Mouse (Mus musculus) thymus, postnatal 10 days (tissue): ENCODE results near the gene Ddost.
"Not testable (repeated sequence)": the region's sequence is repeated elsewhere in the genome, so short reads cannot be mapped to it uniquely, and the experiment has no call there.

ENCODE experiments used
- DNase-seq, 2 experiments: peaks; one replicate each; pipeline ENCODE4 v3.0.0; 2021; ENCODE audit warnings: low spot score in 2 of 2

Gene Ddost

GRCm38 (mm10) chr4:138311595-138311994 is 7.1 kb downstream of the Ddost start:
- DNase-seq = peak in 1 of 2 experiments; percentile 47

GRCm38 (mm10) chr4:138312105-138312504 is 7.6 kb downstream of the Ddost start:
- DNase-seq = no peak

GRCm38 (mm10) chr4:138313021-138313420 is 8.5 kb downstream of the Ddost start:
- no peak for DNase-seq

DNA sequence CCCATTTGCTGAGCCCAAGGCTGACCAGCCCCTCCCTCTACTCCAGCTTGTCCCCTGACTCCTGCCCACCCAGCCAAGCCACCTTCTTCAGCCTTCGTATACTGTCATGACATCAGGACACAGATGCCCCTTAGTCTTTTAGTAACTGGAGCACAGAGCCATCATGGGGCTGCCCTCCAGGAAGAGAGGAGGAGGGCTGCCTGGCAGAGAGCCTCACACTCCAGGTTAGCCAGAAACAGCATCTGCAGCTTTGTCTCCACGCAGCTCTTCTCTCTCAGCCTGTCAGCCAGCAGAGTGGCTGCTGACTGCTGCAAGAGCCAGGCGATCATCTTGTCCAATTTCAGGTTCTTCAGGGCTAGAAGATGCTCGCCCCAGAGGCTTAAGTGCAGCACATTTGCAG is 9.3 kb downstream of the Ddost start:
- DNase-seq = no peak

DNA sequence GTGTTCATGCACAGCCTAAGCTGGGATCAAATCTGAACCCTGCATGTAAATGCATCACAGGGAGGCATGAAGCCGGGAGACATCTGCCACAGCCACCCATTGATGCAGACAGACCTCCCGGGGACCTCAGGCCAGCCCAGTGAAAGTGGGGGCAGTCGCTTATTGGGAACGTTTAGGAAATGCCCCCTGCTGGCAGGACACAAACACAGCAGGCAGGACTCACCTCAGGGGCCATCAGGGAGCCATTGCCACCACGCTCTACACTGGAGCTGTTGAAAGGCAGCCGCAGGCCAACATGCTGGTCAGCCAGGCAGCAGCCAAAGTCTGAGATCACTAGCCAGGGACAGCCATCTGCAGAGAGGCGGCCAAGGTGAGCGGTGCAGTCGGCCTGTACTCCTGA is 11.3 kb downstream of the Ddost start:
- no peak for DNase-seq

GRCm38 (mm10) chr4:138316369-138316768 is 11.8 kb downstream of the Ddost start:
- DNase-seq = no peak

GRCm38 (mm10) chr4:138318509-138319266 is 14.2 kb downstream of the Ddost start:
- peak; percentile 36 to 55 for DNase-seq

GRCm38 (mm10) chr4:138319508-138319907 is 15.0 kb downstream of the Ddost start:
- peak; percentile 52 to 77 for DNase-seq

- DNase-seq = no peak
Measured at GRCm38 (mm10) chr4:138320711-138321110, 16.2 kb downstream of the Ddost start.

DNA sequence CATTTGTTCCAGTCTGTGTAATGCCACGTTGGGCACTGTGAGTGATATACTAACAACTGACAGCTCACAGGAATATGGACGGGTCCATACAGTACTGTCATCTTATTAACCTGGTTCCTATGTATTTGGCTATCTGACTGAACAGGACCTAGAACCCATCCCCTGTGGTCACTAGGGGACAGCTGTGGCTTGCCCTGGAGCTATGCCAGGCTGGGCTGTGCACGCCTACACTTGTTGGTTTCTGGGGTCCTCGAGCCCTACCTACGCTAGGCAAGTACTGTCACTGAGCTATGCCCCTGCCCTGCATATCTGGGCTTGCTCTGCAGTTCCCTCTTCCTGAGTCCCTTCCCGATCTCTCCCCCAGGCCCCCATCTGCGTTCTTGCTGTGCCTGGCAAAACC is 17.0 kb downstream of the Ddost start:
- no peak for DNase-seq

- DNase-seq = no peak
Measured at GRCm38 (mm10) chr4:138322692-138323091, 18.2 kb downstream of the Ddost start.

DNA sequence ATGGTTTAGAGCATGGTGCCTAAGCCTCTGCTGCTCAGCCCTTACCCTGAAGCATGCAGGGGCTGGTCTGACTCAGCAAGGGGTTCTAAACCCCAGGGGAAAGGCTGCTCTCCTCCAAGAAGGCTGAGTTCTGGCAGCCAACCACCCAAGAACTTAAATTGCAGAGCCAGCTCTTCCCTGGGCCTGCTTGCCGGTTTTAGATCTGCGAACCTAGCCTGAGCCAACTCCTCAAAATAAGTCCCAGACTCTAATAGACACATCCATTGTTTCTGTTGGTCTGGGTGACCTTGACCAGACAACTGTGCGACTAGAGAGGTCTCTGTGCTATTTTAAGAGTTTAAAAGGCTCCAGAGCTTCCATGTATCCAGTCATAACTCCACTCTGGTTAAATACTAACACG is 19.2 kb downstream of the Ddost start:
- DNase-seq = no peak

DNA sequence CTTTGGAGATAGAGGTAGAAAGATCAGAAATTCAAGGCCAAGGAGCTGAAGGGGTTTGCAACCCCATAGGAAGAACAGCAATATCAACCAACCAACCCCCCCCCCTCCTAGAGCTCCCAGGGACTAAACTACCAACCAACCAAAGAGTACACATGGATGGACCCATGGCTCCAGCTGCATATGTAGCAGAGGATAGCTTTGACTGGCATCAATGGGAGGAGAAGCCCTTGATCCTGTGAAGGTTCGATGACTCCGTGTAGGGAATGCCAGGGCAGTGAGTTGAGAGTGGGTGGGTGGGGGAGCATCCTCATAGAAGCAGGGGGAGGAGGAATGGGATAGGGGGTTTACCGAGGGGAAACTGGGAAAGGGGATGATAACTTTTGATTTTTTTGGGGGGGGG is 19.9 kb downstream of the Ddost start:
- DNase-seq = no peak

DNA sequence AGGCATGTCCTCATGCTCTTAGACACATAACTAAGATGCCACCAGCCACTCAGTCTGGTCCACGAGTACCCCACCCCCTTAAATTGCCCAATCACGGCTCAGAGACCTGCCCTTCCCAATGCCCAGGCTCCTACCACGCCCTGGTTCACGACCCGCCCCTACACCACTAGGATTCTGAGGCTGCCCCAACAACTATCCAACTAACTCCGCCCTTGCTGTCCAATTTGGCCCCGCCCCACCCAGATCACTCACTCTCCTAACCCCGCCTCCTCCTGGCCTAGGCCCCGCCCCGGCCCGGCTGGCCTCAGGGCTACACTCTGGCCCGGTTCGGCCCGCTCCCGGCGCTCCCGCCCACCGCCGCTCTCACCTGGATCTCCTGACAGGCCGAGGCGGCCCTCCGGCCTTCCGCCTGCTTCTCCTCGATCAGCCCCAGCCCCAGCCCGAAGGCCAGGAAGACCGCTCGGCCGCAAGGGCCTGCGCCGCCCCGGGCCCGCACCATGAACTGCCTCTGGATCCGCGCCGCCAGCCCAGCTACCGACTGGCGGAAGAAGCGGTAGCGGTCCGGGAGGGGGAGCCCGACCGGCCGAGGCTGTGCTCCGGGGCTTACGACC is 21.0 kb downstream of the Ddost start:
- DNase-seq = peak; percentile 79 to 83

GRCm38 (mm10) chr4:138326077-138326695 is 21.7 kb downstream of the Ddost start, which contains the start of gene Pink1:
Gene Pink1 (minus strand): TSS chr4:138326307.
- peak; percentile 84 to 90 for DNase-seq

DNA sequence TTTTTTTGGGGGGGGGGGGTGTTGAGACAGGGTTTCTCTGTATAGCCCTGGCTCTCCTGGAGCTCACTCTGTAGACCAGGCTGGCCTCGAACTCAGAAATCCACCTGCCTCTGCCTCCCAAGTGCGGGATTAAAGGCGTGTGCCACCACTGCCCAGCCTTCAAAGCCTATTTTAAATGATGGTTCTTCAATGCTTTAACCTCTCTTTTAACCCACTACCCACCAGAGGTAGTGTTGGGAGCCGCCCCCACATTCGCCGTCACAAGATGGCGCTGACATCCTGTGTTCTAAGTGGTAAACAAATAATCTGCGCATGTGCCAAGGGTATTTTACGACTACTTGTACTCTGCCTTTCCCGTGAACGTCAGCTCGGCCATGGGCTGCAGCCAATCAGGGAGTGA is 22.6 kb downstream of the Ddost start:
- not testable (repeated sequence) for DNase-seq

DNA sequence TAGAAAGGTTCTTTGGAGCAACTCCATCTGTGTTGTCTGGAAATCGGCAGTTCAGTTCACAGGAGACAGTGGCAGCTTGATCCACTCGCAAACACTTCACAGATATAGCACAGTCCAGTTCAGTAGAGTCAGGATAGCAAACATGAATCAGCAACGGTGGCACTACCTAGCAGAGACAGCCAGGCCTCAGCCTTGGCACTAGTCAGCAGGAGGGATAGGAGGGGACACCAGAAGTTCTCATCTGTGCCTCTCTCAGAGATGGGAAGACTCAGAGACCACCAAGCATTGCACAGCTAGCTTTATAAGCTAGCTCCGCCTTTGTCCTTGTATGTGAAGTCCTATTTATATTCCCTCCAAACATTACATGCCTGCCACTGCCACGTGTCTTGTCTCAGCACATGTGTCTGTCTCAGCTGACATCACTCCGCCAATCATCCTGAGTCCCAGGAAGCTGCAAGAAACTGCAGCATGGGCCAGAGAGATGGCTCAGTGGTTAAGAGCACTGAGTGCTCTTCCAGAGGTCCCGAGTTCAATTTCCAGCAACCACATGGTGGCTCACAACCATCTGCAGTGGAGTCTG is 23.5 kb downstream of the Ddost start:
- DNase-seq = no peak

DNA sequence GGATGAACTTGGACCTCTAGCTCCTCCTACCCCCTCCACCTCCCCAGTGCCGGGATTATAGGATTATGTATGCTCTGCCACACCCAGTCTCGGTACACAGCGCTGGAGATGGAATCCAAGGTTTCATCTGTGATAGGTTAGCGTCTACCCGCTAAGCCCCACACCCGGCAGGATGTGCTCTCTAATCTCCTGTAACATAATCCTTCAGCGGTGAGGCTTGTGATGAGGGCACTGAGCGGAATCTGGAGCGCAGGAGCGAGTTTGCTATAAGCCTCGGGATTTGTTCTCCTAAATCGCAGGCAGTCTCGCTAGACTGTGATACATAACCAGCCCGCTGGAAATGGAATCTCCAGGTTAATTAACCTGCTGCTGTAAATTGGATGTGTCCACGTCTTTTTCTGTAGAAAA is 25.7 kb downstream of the Ddost start:
- no peak for DNase-seq

GRCm38 (mm10) chr4:138331647-138332046 is 27.1 kb downstream of the Ddost start:
- DNase-seq = no peak

DNA sequence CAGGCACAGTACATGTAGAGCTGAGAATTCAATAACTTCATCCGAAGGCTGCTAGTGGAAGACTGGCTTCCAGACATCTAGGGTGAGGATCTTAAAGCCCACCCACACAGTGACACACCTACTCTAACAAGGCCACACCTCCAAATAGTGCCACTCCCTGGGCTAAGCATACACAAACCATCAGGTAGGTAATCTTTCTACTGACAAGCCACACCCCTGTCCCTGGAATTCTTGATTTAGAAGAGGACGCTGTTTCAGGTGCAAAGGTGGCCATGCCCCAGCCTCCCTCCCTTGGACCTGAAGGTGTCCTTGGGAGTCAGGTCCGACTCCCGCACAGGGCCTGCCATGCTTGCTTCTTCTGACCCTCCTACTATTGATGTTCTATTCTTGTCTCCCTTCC is 28.6 kb downstream of the Ddost start:
- no peak for DNase-seq

- DNase-seq = no peak
Measured at GRCm38 (mm10) chr4:138335036-138335435, 30.5 kb downstream of the Ddost start.

DNA sequence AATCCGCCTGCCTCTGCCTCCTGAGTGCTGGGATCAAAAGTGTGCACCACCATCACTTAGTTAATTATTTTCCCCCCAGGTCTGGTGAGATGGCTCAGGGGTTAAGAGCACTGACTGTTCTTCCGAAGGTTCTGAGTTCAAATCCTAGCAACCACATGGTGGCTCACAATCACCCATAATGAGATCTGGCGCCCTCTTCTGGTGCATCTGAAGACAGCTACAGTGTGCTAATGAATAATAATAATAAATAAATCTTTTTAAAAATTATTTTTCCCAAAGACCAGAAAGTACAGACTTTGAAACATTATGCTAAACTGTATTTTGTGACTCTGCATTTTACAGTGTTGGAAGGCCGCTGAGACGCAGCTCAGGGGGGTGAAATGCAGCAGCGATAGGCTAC is 31.1 kb downstream of the Ddost start:
- DNase-seq = no peak

DNA sequence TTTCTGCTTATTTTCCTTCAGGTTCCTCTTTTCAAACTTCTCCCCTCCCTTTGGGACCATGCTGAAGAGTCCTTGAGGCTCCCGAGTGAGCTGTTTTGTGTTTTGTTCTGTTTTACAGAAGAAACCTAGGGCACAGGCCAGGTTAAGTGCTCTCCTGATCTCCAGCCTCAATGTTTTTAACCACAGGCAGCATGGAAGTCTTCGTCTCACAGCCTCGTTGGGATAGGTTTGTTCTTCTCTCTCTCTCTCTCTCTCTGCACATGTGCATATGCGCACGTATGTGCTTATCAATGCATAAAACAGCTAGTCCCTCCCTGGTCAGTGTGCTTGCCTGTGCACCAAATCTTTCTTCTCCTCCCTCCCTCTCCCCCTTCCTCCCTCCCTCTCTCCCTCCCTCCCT is 32.3 kb downstream of the Ddost start:
- DNase-seq = no peak
